Mouse (Mus musculus): ENCODE data around the gene Porcn. TPM values are rescaled to one million over a fixed set of nuclear protein-coding genes. Genes with fewer than 3 reads are reported as not detected.

The Porcn gene
- polyA plus RNA-seq, 1 experiment from 2014 or later, result 8.1 TPM

DNA sequence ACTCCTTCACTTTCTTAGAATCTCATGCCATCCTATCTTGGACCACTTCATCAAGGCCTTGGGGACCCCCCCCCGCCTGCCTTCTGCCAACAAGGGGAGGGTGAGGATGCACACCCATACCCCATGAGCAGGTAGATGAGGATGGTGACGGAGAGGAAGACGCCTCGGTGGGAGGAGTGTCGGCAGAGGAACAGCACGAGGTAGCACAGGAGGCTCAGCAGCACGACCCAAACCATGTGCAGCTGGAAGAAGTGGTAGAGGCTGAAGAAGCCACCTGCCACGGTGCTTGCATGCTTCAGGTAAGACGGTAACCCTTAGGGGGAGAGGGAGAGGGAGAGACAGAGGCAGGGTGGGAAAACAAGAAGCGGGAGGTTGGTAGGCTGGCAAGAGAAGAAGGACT, 2.2 kb downstream of the Porcn start:
- H3K4me3 ChIP-seq (replicated peaks), result no peak overlapping the region
- 80% methylated on average over 10 of the region's 10 CpGs for WGBS

DNA sequence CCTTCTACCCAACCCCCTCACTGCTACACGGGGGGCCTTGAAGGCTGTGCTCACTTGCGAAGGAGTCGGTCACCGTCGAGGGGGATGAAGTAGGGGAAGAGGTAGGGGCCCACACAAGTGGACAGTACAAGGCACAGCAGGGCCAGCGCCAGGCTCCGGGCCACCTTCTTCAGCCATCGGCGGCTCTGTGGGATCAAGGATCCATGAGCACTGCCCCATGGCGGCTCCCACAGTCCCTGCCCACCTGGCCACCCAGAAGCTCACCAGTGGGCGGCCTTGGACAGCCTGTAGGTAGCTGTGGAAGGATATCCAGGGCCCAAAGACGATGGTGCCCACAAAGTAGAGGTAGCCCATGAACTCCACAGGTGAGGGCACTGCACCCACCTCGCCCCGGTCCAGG, 3.2 kb downstream of the Porcn start:
- Histone ChIP-seq H3K4me3 (replicated peaks) (no peak overlapping the region), H3K36me3 (no peaks in the 10 kb centered on the region), H3K9ac (no peak overlapping the region), H3K9me3 (replicated peaks) (no peaks in the 10 kb centered on the region), H3K27me3 (no peaks in the 10 kb centered on the region), H3K4me1 (no peaks in the 10 kb centered on the region), H3K27ac (no peak overlapping the region), H3K4me2 (no peak overlapping the region)
- no peak for ATAC-seq (replicated peaks; ENCODE audit: low FRiP score)
- 92% methylated on average over 14 of the region's 14 CpGs for WGBS

More for the DNA sequence above, 2.2 kb downstream of the Porcn start:
- Histone ChIP-seq H3K4me1 (no peaks in the 10 kb centered on the region), H3K9me3 (replicated peaks) (no peaks in the 10 kb centered on the region), H3K36me3 (no peaks in the 10 kb centered on the region), H3K4me2 (no peak overlapping the region), H3K27me3 (no peaks in the 10 kb centered on the region), H3K9ac (no peak overlapping the region), H3K27ac (no peak overlapping the region)
- no peak for ATAC-seq (replicated peaks; ENCODE audit: low FRiP score)

DNA sequence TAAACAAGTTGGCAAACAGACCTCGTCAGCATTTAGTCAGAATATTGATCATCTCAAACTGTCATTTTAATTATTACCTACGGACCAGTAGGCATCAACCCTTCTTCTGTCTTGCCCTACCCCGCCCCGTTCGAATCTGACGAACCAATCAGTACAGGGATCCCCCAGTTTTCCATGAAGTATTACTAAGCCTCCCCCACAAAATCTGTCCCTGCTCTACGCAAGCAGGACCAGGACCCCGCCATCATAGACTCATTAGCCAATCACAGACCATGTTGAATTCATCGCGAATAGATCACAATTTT, 13.0 kb downstream of the Porcn start, which contains the start of gene Ebp:
Gene Ebp (minus strand): TSS at position 94 of the 305 bp plus-strand sequence.
- Histone ChIP-seq H3K4me3 (replicated peaks) (peak within 1 kb of the TSS; percentile 59), H3K9ac (peak within 1 kb of the TSS; percentile 52), H3K36me3 (no peaks in the 10 kb centered on the region), H3K9me3 (replicated peaks) (no peaks in the 10 kb centered on the region), H3K27ac (peak within 1 kb of the TSS; percentile 75), H3K4me1 (peaks cover 3% of the 10 kb centered on the region; the same call in 1 of the 2 replicates), H3K27me3 (no peaks in the 10 kb centered on the region), H3K4me2 (peak within 1 kb of the TSS; percentile 64)
- ATAC-seq (replicated peaks; ENCODE audit: low FRiP score), result peak; percentile 13; the same call in 1 of the 2 replicates
- WGBS, result 17% methylated on average over 10 of the region's 10 CpGs

DNA sequence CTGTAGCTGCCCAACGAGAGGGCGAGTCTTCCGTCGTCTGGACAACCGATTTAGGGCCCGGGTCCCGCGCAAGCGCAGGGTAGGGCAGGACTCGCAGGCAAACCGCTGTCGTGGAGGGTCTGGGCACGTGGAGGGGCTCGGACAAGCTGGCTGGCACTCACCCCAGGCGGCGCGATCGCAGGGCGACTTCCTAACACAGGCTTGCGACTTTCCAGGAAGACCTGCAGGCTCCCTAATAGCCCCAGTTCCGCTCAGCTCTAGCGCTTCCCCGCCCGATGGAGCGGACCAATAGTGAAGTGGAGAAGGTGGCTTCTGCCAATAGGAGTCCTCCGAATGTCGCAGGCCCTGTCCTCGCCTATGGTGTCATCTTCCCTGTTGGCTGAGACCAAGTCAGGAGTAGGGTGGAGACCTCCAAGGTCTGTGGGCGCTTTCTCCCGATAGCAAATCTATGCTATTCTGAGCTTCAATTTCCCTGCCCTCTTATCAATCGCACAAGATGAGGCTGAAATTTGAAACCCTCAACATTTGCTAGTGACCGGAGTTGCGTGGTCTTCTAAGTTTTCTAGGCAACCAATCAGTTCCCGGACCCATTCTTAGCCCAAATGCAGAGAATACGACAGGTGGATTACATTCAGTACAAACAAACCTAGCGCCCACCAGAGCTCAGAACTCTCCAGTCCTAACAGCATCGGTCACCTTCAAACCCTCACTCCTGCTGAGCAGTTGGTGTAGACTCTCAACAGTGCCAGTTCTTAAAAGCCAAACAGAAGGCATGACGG, 13.5 kb downstream of the Porcn start:
- ATAC-seq (replicated peaks; ENCODE audit: low FRiP score), result peak; percentile 98
- Histone ChIP-seq H3K36me3 (no peaks in the 10 kb centered on the region), H3K27me3 (no peaks in the 10 kb centered on the region), H3K4me1 (peaks cover 3% of the 10 kb centered on the region; the same call in 1 of the 2 replicates), H3K9me3 (replicated peaks) (no peaks in the 10 kb centered on the region), H3K27ac (peak overlapping the region; percentile 75), H3K4me3 (replicated peaks) (peak overlapping the region; percentile 59), H3K9ac (peak overlapping the region; percentile 52), H3K4me2 (peak overlapping the region; percentile 64)
- 17% methylated on average over 38 of the region's 38 CpGs for WGBS

- H3K4me3 ChIP-seq (replicated peaks), result peak overlapping the region; percentile 59
- peak overlapping the region; percentile 52 for H3K9ac ChIP-seq
- peak; percentile 67 for ATAC-seq (replicated peaks; ENCODE audit: low FRiP score)
- H3K4me1 ChIP-seq, result peaks cover 3% of the 10 kb centered on the region; the same call in 1 of the 2 replicates
- H3K27me3 ChIP-seq, result no peaks in the 10 kb centered on the region
- H3K36me3 ChIP-seq, result 0 out of 2 replicates have a peak, but pooled peaks cover 5% of the 10 kb centered on the region
- WGBS, result 12% methylated on average over 13 of the region's 13 CpGs
- H3K27ac ChIP-seq, result peak overlapping the region; percentile 75; the same call in 1 of the 2 replicates
- H3K4me2 ChIP-seq, result peak overlapping the region; percentile 64
- H3K9me3 ChIP-seq (replicated peaks), result no peaks in the 10 kb centered on the region
These were observed 14.1 kb downstream of the Porcn start for GRCm38 (mm10) chrX:8192126-8192639.

DNA sequence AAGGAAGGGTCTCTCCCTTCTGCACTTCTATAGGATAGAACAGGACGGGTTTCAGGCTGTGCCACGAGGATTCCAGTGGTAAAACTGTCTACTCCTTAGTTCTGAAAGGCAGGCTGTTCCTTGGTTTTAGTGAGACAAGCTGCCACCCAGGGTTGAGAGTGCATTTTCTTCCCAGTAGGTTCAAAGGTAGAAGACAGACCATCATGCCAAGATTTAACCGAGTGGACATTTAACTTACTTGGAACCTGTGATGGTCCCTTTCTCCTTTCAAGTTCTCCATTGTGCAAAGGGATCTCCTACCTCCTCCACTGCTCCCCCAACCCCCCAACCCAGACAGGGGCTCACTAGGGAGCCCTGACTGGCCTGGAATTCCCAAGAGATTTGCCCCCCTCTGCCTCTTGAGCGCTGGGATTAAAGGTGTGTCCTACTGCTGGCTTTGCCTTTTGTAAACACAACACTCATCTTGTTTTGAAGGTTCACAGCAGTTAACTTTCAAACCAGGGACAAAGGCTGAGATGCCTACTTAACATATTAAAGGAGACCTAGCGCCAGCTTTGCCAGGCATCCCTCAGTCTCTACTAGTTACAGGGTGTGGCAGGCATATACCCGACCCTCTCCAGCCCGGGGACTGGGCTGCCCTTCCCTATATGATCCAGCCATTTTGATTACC, 23.3 kb downstream of the Porcn start:
- Histone ChIP-seq H3K27ac (no peak overlapping the region), H3K36me3 (peaks cover 14% of the 10 kb centered on the region; the same call in 1 of the 2 replicates), H3K27me3 (no peaks in the 10 kb centered on the region), H3K4me1 (no peaks in the 10 kb centered on the region), H3K4me3 (replicated peaks) (no peak overlapping the region), H3K4me2 (no peak overlapping the region), H3K9ac (no peak overlapping the region), H3K9me3 (replicated peaks) (no peaks in the 10 kb centered on the region)
- WGBS, result 20% methylated on average over 7 of the region's 7 CpGs
- no peak for ATAC-seq (replicated peaks; ENCODE audit: low FRiP score)

- 85% methylated on average over 5 of the region's 5 CpGs for WGBS
These were observed 26.7 kb downstream of the Porcn start for GRCm38 (mm10) chrX:8179646-8180045.

GRCm38 (mm10) chrX:8178871-8179270, 27.5 kb downstream of the Porcn start:
- H3K27ac ChIP-seq, result no peak overlapping the region
- no peaks in the 10 kb centered on the region for H3K36me3 ChIP-seq
- no peaks in the 10 kb centered on the region for H3K27me3 ChIP-seq
- no peaks in the 10 kb centered on the region for H3K4me1 ChIP-seq
- H3K4me2 ChIP-seq, result no peak overlapping the region
- no peaks in the 10 kb centered on the region for H3K9me3 ChIP-seq (replicated peaks)
- WGBS, result 98% methylated on average over 2 of the region's 2 CpGs
- no peak overlapping the region for H3K4me3 ChIP-seq (replicated peaks)
- ATAC-seq (replicated peaks; ENCODE audit: low FRiP score), result no peak
- no peak overlapping the region for H3K9ac ChIP-seq

More at GRCm38 (mm10) chrX:8179646-8180045, 26.7 kb downstream of the Porcn start:
- no peak for ATAC-seq (replicated peaks; ENCODE audit: low FRiP score)
- H3K9me3 ChIP-seq (replicated peaks), result no peaks in the 10 kb centered on the region
- H3K4me3 ChIP-seq (replicated peaks), result no peak overlapping the region
- H3K27me3 ChIP-seq, result no peaks in the 10 kb centered on the region
- H3K4me1 ChIP-seq, result no peaks in the 10 kb centered on the region
- no peak overlapping the region for H3K4me2 ChIP-seq
- H3K27ac ChIP-seq, result no peak overlapping the region
- no peaks in the 10 kb centered on the region for H3K36me3 ChIP-seq
- H3K9ac ChIP-seq, result no peak overlapping the region

DNA sequence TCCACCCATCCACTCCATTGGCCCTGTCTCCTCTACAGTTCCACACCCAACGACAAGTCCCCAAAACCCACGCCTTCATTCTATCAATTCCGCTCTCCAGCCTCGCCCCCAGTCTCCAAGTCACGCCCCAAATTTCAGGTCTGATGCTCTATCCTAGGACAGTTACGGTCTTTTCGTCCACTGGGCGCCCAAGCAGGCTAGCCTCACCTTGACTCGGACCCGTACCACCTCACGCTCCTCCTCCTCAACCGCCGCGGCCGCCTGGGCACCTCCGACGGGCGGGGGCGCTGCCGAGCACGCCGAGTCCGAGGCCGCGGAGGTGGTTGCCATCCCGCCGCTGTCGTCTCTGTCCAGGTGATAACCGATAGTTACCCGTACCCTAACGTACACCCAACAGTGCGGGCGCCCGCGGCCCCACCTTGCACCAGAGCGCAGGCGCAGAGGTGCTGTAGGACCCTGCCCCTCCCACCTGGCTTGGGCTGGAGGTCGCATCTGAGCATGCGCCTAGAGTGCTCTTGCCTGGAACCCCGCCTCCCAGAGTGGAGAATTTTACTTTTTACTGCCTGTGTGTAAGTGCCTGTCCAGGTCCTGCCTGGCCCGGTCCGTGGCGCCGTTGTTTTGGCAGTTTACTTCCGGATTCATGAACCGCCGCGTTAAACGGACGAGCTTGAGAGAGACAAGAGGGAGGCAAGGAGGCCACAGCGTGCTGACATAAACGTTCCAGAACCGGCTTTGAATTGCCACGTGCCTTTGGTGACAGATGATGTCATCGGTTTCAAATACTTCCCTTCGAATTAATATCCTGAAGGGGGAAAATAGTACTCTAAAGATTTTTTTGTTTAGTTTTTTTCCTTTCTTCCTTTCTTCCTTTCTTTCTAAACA, 30.6 kb downstream of the Porcn start, which contains the start of gene Tbc1d25:
Gene Tbc1d25 (minus strand): TSS at position 678 of the 882 bp plus-strand sequence.
- Histone ChIP-seq H3K27ac (0 out of 2 replicates have a peak within 1 kb of the TSS, but pooled peaks have one; percentile 54), H3K4me3 (replicated peaks) (peak within 1 kb of the TSS; percentile 69), H3K36me3 (0 out of 2 replicates have a peak, but pooled peaks cover 6% of the 10 kb centered on the region), H3K4me2 (peak within 1 kb of the TSS; percentile 61), H3K9ac (peak within 1 kb of the TSS; percentile 58), H3K4me1 (no peaks in the 10 kb centered on the region), H3K9me3 (replicated peaks) (no peaks in the 10 kb centered on the region), H3K27me3 (no peaks in the 10 kb centered on the region)
- ATAC-seq (replicated peaks; ENCODE audit: low FRiP score), result peak; percentile 96
- 20% methylated on average over 50 of the region's 56 CpGs for WGBS

- WGBS, result 15% methylated on average over 4 of the region's 4 CpGs
- H3K27ac ChIP-seq, result no peak overlapping the region
- no peaks in the 10 kb centered on the region for H3K9me3 ChIP-seq (replicated peaks)
These were observed 31.2 kb downstream of the Porcn start for GRCm38 (mm10) chrX:8175169-8175503.

More at GRCm38 (mm10) chrX:8175169-8175503, 31.2 kb downstream of the Porcn start:
- Histone ChIP-seq H3K4me3 (replicated peaks) (peak overlapping the region; percentile 69), H3K4me2 (peak overlapping the region; percentile 61), H3K9ac (peak overlapping the region; percentile 58), H3K27me3 (no peaks in the 10 kb centered on the region), H3K36me3 (0 out of 2 replicates have a peak, but pooled peaks cover 6% of the 10 kb centered on the region), H3K4me1 (no peaks in the 10 kb centered on the region)
- peak; percentile 87; the same call in 1 of the 2 replicates for ATAC-seq (replicated peaks; ENCODE audit: low FRiP score)

Measured in kidney, embryonic 15.5 days (tissue).